Mouse (Mus musculus) MEL (cell line): Measurements from ENCODE around the gene Msx2. TPM values are rescaled to one million over a fixed set of nuclear protein-coding genes. Genes with fewer than 3 reads are reported as not detected.

Source experiments
- DNase-seq: peaks from one replicate; pipeline ENCODE4 v3.0.0; 2011; ENCODE audit warnings: low read depth, low spot score
- H3K27ac ChIP-seq: 2 replicates; pipeline ENCODE4 v1.5.1; 2012; ENCODE audit warnings: low read depth, mild to moderate bottlenecking, control low read depth, low read length, moderate library complexity; ENCODE audit not compliant: control insufficient read depth
- H3K27me3 ChIP-seq, 2 experiments: fragments of 150-350 bp in 1 of 2; sonication (generic) in 1 of 2; 2 replicates each; pipeline ENCODE4 v1.6.1; 2012; ENCODE audit warnings: low read length in 2 of 2, mild to moderate bottlenecking in 2 of 2, improper control_type of control experiment in 1 of 2, moderate library complexity in 1 of 2; ENCODE audit not compliant: insufficient read depth in 2 of 2, control insufficient read depth in 1 of 2
- H3K36me3 ChIP-seq, 2 experiments: 2 replicates each; pipeline ENCODE4 v1.6.1; 2012 to 2014; ENCODE audit warnings: low read length in 2 of 2, improper control_type of control experiment in 1 of 2, inconsistent platforms in 1 of 2, mild to moderate bottlenecking in 1 of 2; ENCODE audit not compliant: insufficient read depth in 2 of 2, control insufficient read depth in 1 of 2
- H3K4me1 ChIP-seq, 2 experiments: fragments of 150-350 bp in 1 of 2; sonication (generic) in 1 of 2; 2 replicates each; pipeline ENCODE4 v1.6.1; 2012; ENCODE audit warnings: low read length in 2 of 2, improper control_type of control experiment in 1 of 2, mild to moderate bottlenecking in 1 of 2; ENCODE audit not compliant: insufficient read depth in 2 of 2, control insufficient read depth in 1 of 2
- H3K4me3 ChIP-seq, 2 experiments: fragments of 150-350 bp in 1 of 2; sonication (generic) in 1 of 2; 2 replicates each; pipeline ENCODE4 v1.5.1; 2012; ENCODE audit warnings: low read depth in 2 of 2, low read length in 2 of 2, mild to moderate bottlenecking in 2 of 2, moderate library complexity in 2 of 2, control low read depth in 1 of 2, improper control_type of control experiment in 1 of 2; ENCODE audit not compliant: control insufficient read depth in 1 of 2, insufficient read depth in 1 of 2
- H3K79me2 ChIP-seq: 2 replicates; pipeline ENCODE4 v1.6.1; 2012; ENCODE audit warnings: mild to moderate bottlenecking, low read length, moderate library complexity; ENCODE audit not compliant: control insufficient read depth, poor library complexity, insufficient read depth
- H3K9ac ChIP-seq: 2 replicates; pipeline ENCODE4 v1.6.1; 2012; ENCODE audit warnings: low read depth, mild to moderate bottlenecking, control low read depth, low read length, moderate library complexity; ENCODE audit not compliant: control insufficient read depth, poor library complexity, severe bottlenecking
- H3K9me3 ChIP-seq: fragments of 150-350 bp; sonication (generic); replicated peaks from 2 replicates; pipeline ENCODE4 v1.6.1; 2012; ENCODE audit warnings: mild to moderate bottlenecking, low read length, improper control_type of control experiment, moderate library complexity; ENCODE audit not compliant: insufficient read depth
- CTCF ChIP-seq, 3 experiments: IDR thresholded peaks in 2 of 3; conservative IDR thresholded peaks in 1 of 3; 2 replicates each; pipeline ENCODE4 v1.5.1; 2011 to 2012; ENCODE audit warnings: low read length in 3 of 3, low read depth in 2 of 3, mild to moderate bottlenecking in 2 of 3, improper control_type of control experiment in 1 of 3, inconsistent platforms in 1 of 3, mixed read lengths in 1 of 3, moderate library complexity in 1 of 3; ENCODE audit not compliant: control insufficient read depth in 1 of 3, insufficient read depth in 1 of 3, poor library complexity in 1 of 3, severe bottlenecking in 1 of 3
- E2F4 ChIP-seq: IDR thresholded peaks from 2 replicates; pipeline ENCODE4 v1.6.1; 2011; ENCODE audit warnings: low read depth, low read length, improper control_type of control experiment, borderline replicate concordance
- ELF1 ChIP-seq: IDR thresholded peaks from 2 replicates; pipeline ENCODE4 v1.6.1; 2014; ENCODE audit warnings: low read depth, mild to moderate bottlenecking, inconsistent platforms, low read length, improper control_type of control experiment, moderate library complexity
- GABPA ChIP-seq: IDR thresholded peaks from 2 replicates; pipeline ENCODE4 v1.6.1; 2012; ENCODE audit warnings: low read depth, mild to moderate bottlenecking, inconsistent platforms, low read length, improper control_type of control experiment, moderate library complexity
- GATA1 ChIP-seq: IDR thresholded peaks from 2 replicates; pipeline ENCODE4 v1.6.1; 2011; ENCODE audit warnings: low read depth, low read length, improper control_type of control experiment
- HCFC1 ChIP-seq: IDR thresholded peaks from 2 replicates; pipeline ENCODE4 v1.6.1; 2012; ENCODE audit warnings: low read depth, mild to moderate bottlenecking, inconsistent platforms, low read length, improper control_type of control experiment, moderate library complexity
- MAX ChIP-seq: IDR thresholded peaks from 2 replicates; pipeline ENCODE4 v1.6.1; 2011; ENCODE audit warnings: low read length, improper control_type of control experiment
- MEF2A ChIP-seq: IDR thresholded peaks from 2 replicates; pipeline ENCODE4 v1.6.1; 2014; ENCODE audit warnings: low read depth, mild to moderate bottlenecking, inconsistent platforms, low read length, improper control_type of control experiment; ENCODE audit not compliant: poor library complexity, insufficient replicate concordance, severe bottlenecking; ENCODE audit errors: extremely low read depth
- MXI1 ChIP-seq: IDR thresholded peaks from 2 replicates; pipeline ENCODE4 v1.6.1; 2011; ENCODE audit warnings: mild to moderate bottlenecking, low read depth, low read length, improper control_type of control experiment
- MYC ChIP-seq: IDR thresholded peaks from 2 replicates; pipeline ENCODE4 v1.6.1; 2011; ENCODE audit warnings: low read depth, mild to moderate bottlenecking, low read length, improper control_type of control experiment, moderate library complexity
- POLR2A ChIP-seq, 2 experiments: IDR thresholded peaks; 2 replicates each; pipeline ENCODE4 v1.6.1; 2011 to 2012; ENCODE audit warnings: low read length in 2 of 2, mild to moderate bottlenecking in 2 of 2, control low read depth in 1 of 2, improper control_type of control experiment in 1 of 2, low read depth in 1 of 2, moderate library complexity in 1 of 2; ENCODE audit not compliant: control insufficient read depth in 1 of 2, insufficient read depth in 1 of 2, poor library complexity in 1 of 2
- POLR2AphosphoS2 ChIP-seq: IDR thresholded peaks from 2 replicates; pipeline ENCODE4 v1.6.1; 2011; ENCODE audit warnings: low read length, improper control_type of control experiment
- POLR2AphosphoS5 ChIP-seq: IDR thresholded peaks from 2 replicates; pipeline ENCODE4 v1.6.1; 2012; ENCODE audit warnings: low read depth, borderline replicate concordance, mild to moderate bottlenecking, inconsistent platforms, low read length, moderate library complexity, mixed read lengths
- RAD21 ChIP-seq: IDR thresholded peaks from 2 replicates; pipeline ENCODE4 v1.6.1; 2011; ENCODE audit warnings: mild to moderate bottlenecking, low read depth, low read length, improper control_type of control experiment
- RCOR1 ChIP-seq: IDR thresholded peaks from 2 replicates; pipeline ENCODE4 v1.6.1; 2012; ENCODE audit warnings: low read depth, mild to moderate bottlenecking, inconsistent platforms, low read length, improper control_type of control experiment
- SIN3A ChIP-seq: IDR thresholded peaks from 2 replicates; pipeline ENCODE4 v1.6.1; 2012; ENCODE audit warnings: low read length, improper control_type of control experiment, inconsistent platforms
- SMC3 ChIP-seq: IDR thresholded peaks from 2 replicates; pipeline ENCODE4 v1.6.1; 2011; ENCODE audit warnings: low read depth, low read length, improper control_type of control experiment
- TBP ChIP-seq: IDR thresholded peaks from 2 replicates; pipeline ENCODE4 v1.8.0; 2011; ENCODE audit warnings: low read depth, low read length, improper control_type of control experiment
- TCF12 ChIP-seq: IDR thresholded peaks from 2 replicates; pipeline ENCODE4 v1.6.1; 2014; ENCODE audit warnings: low read depth, mild to moderate bottlenecking, inconsistent platforms, low read length, improper control_type of control experiment, moderate library complexity
- UBTF ChIP-seq: IDR thresholded peaks from 2 replicates; pipeline ENCODE4 v1.6.1; 2012; ENCODE audit warnings: low read depth, mild to moderate bottlenecking, inconsistent platforms, low read length, improper control_type of control experiment, moderate library complexity, borderline replicate concordance; ENCODE audit not compliant: insufficient read depth
- ZKSCAN1 ChIP-seq: IDR thresholded peaks from 2 replicates; pipeline ENCODE4 v1.6.1; 2012; ENCODE audit warnings: low read depth, mild to moderate bottlenecking, inconsistent platforms, low read length, improper control_type of control experiment, moderate library complexity
- ZNF384 ChIP-seq: IDR thresholded peaks from 2 replicates; pipeline ENCODE4 v1.6.1; 2012; ENCODE audit warnings: low read depth, mild to moderate bottlenecking, inconsistent platforms, low read length, improper control_type of control experiment
- polyA plus RNA-seq, 2 experiments: library from polyadenylated mRNA; stranded (reverse) in 1 of 2; unstranded in 1 of 2; fragments of >175 nt in 1 of 2; fragments of >200 nt in 1 of 2; gene quantifications; 2 replicates each; pipeline versions ENCODE4 v1.2.1 to v1.2.4; 2012; ENCODE audit warnings: low replicate concordance in 2 of 2, low read depth in 1 of 2; ENCODE audit not compliant: insufficient read length in 2 of 2, insufficient read depth in 1 of 2, missing spikeins in 1 of 2
- total RNA-seq: library from RNA; depleted of rRNA; stranded (reverse); fragments of 300-350 nt; gene quantifications from 2 replicates; pipeline ENCODE4 v1.2.3, GENCODE M21; 2012

The Msx2 gene
- total and polyA plus RNA-seq, 3 experiments, result not detected

DNA sequence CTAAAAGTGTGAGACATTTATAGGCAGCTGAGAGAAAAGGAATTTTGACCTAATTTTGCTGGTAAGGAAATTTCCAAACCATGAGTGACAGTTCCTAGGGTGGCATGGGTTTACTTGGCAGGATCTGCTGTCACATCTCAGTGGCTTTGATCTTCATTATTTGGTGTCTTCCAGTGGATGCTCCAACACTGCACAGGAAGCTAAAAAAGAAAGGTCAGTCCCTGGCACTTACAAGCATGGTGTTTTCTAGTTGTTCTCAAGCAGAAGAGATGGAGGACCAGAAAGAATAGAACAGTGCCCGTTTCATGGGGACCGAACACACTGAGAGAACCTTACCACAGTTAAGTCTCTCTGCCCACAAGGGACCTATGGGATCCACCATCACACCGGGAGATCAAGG, 18.9 kb downstream of the Msx2 start:
- Histone ChIP-seq H3K9me3 (no peaks in the 10 kb centered on the region), H3K27ac (no peak overlapping the region), H3K36me3 (no peaks in the 10 kb centered on the region), H3K79me2 (no peaks in the 10 kb centered on the region)
- DNase-seq, result no peak
- no peak for TF ChIP-seq TBP
- TF ChIP-seq CTCF (IDR thresholded peaks at IDR 0.05 in 2 of 3, conservative IDR thresholded peaks at IDR 0.05 in 1 of 3; ENCODE audit: control insufficient read depth in 1 of 3, insufficient read depth in 1 of 3, low read depth in 2 of 3, low read length in 3 of 3, poor library complexity in 1 of 3, severe bottlenecking in 1 of 3), result no peak
- TF ChIP-seq RCOR1, result no peak
- TF ChIP-seq GABPA, result no peak
- no peak for TF ChIP-seq ZNF384
- TF ChIP-seq E2F4, result no peak
- no peak for TF ChIP-seq HCFC1
- no peak for TF ChIP-seq MXI1
- TF ChIP-seq SMC3, result no peak
- no peak for TF ChIP-seq POLR2AphosphoS5
- TF ChIP-seq, all 39 proteins: peak for 0
- Histone ChIP-seq H3K27me3 (no peaks in the 10 kb centered on the region), H3K4me3 (no peak overlapping the region), H3K9ac (no peak overlapping the region), H3K4me1 (no peaks in the 10 kb centered on the region)

DNA sequence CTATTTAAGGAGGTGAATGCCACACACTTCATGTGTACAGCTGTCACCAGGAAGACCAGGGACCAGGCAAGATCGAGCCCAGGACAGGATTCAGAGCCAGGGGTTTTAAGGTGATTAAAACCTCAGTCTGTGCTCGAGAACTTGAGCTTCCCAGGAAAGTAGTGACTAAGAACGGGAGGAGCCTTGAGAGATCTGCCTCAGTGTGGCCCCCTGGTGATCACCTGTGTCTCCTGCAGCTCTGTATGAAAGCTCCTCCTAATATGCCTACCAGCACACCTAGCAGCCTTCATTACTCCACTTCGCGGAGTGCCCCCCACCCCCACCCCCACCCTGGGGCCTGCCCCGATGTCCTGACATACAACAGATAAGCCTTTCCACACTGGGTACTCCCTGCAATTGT, 25.3 kb downstream of the Msx2 start:
- no peak overlapping the region for H3K9ac ChIP-seq
- H3K4me3 ChIP-seq, result no peak overlapping the region
- H3K27me3 ChIP-seq, result no peaks in the 10 kb centered on the region
- H3K79me2 ChIP-seq, result no peaks in the 10 kb centered on the region
- DNase-seq, result no peak
- H3K27ac ChIP-seq, result no peak overlapping the region
- H3K4me1 ChIP-seq, result no peaks in the 10 kb centered on the region
- no peaks in the 10 kb centered on the region for H3K36me3 ChIP-seq
- TF ChIP-seq MYC (no peak), RAD21 (no peak), ZKSCAN1 (no peak), MEF2A (no peak), ELF1 (no peak), E2F4 (no peak), RCOR1 (no peak), TCF12 (no peak), MAX (no peak), GATA1 (no peak), SIN3A (no peak), UBTF (no peak), TBP (no peak), POLR2AphosphoS2 (no peak), POLR2A (IDR thresholded peaks at IDR 0.05; ENCODE audit: control insufficient read depth in 1 of 2, insufficient read depth in 1 of 2, low read depth in 1 of 2, low read length in 2 of 2, poor library complexity in 1 of 2) (no peak)
- H3K9me3 ChIP-seq, result no peaks in the 10 kb centered on the region
